Mouse (Mus musculus): ENCODE results near the gene Ms4a3. TPM values are rescaled to one million over a fixed set of nuclear protein-coding genes. Genes with fewer than 3 reads are reported as not detected.
A peak's percentile ranks its signal among the peaks of the same experiment; 100 is the strongest.

Gene Ms4a3
- total RNA-seq (2014; fragmentation: Nextera tagmentation) = 1,080 and 1,135 TPM in 2 replicates
- total RNA-seq (2017) = 1,013 and 1,248 TPM in 2 replicates

GRCm38 (mm10) chr19:11640732-11641131 is at the start of gene Ms4a3:
Ms4a3 (minus strand) TSS chr19:11640851.
- ATAC-seq (replicated peaks; ENCODE audit: poor library complexity, severe bottlenecking) = peak; percentile 96

GRCm38 (mm10) chr19:11661562-11661961 is 20.9 kb upstream of the Ms4a3 start:
- ATAC-seq (replicated peaks; ENCODE audit: poor library complexity, severe bottlenecking) = no peak

- ATAC-seq (replicated peaks; ENCODE audit: poor library complexity, severe bottlenecking) = no peak
These were observed 19.8 kb upstream of the Ms4a3 start, which contains the start of gene Oosp2 for GRCm38 (mm10) chr19:11660459-11660858. Oosp2 (minus strand) TSS chr19:11660559.

- ATAC-seq (replicated peaks; ENCODE audit: poor library complexity, severe bottlenecking) = peak; percentile 100
These were observed 18.5 kb upstream of the Ms4a3 start for GRCm38 (mm10) chr19:11659142-11659541.

- ATAC-seq (replicated peaks; ENCODE audit: poor library complexity, severe bottlenecking) = no peak
These were observed 8.9 kb upstream of the Ms4a3 start for GRCm38 (mm10) chr19:11649564-11649963.

GRCm38 (mm10) chr19:11646166-11646565 is 5.5 kb upstream of the Ms4a3 start:
- ATAC-seq (replicated peaks; ENCODE audit: poor library complexity, severe bottlenecking) = peak; percentile 80

GRCm38 (mm10) chr19:11639038-11639437 is 1.6 kb downstream of the Ms4a3 start:
- ATAC-seq (replicated peaks; ENCODE audit: poor library complexity, severe bottlenecking) = no peak

- ATAC-seq (replicated peaks; ENCODE audit: poor library complexity, severe bottlenecking) = peak; percentile 66
These were observed 5.1 kb downstream of the Ms4a3 start for GRCm38 (mm10) chr19:11635572-11635971.

GRCm38 (mm10) chr19:11634330-11634729 is 6.3 kb downstream of the Ms4a3 start:
- ATAC-seq (replicated peaks; ENCODE audit: poor library complexity, severe bottlenecking) = no peak

- no peak for ATAC-seq (replicated peaks; ENCODE audit: poor library complexity, severe bottlenecking)
These were observed 6.9 kb downstream of the Ms4a3 start for GRCm38 (mm10) chr19:11633732-11634131.

GRCm38 (mm10) chr19:11625231-11625630 is 15.4 kb downstream of the Ms4a3 start:
- no peak for ATAC-seq (replicated peaks; ENCODE audit: poor library complexity, severe bottlenecking)

GRCm38 (mm10) chr19:11624800-11625199 is 15.9 kb downstream of the Ms4a3 start:
- ATAC-seq (replicated peaks; ENCODE audit: poor library complexity, severe bottlenecking) = no peak

GRCm38 (mm10) chr19:11623551-11623950 is 17.1 kb downstream of the Ms4a3 start, which contains the start of gene Ms4a2:
Ms4a2 (minus strand) TSS chr19:11623719.
- ATAC-seq (replicated peaks; ENCODE audit: poor library complexity, severe bottlenecking) = no peak

GRCm38 (mm10) chr19:11617983-11618382 is 22.7 kb downstream of the Ms4a3 start:
- ATAC-seq (replicated peaks; ENCODE audit: poor library complexity, severe bottlenecking) = no peak

- no peak for ATAC-seq (replicated peaks; ENCODE audit: poor library complexity, severe bottlenecking)
These were observed 25.8 kb downstream of the Ms4a3 start for GRCm38 (mm10) chr19:11614805-11615204.

GRCm38 (mm10) chr19:11613776-11614443 is 26.7 kb downstream of the Ms4a3 start:
- no peak for ATAC-seq (replicated peaks; ENCODE audit: poor library complexity, severe bottlenecking)

- ATAC-seq (replicated peaks; ENCODE audit: poor library complexity, severe bottlenecking) = peak; percentile 59
These were observed 27.6 kb downstream of the Ms4a3 start for GRCm38 (mm10) chr19:11613084-11613483.

- no peak for ATAC-seq (replicated peaks; ENCODE audit: poor library complexity, severe bottlenecking)
These were observed 28.4 kb downstream of the Ms4a3 start for GRCm38 (mm10) chr19:11612293-11612692.

- ATAC-seq (replicated peaks; ENCODE audit: poor library complexity, severe bottlenecking) = peak; percentile 73
These were observed 29.1 kb downstream of the Ms4a3 start for GRCm38 (mm10) chr19:11611541-11611945.

GRCm38 (mm10) chr19:11608172-11608571 is 32.5 kb downstream of the Ms4a3 start:
- no peak for ATAC-seq (replicated peaks; ENCODE audit: poor library complexity, severe bottlenecking)

- peak; percentile 56 for ATAC-seq (replicated peaks; ENCODE audit: poor library complexity, severe bottlenecking)
These were observed 36.0 kb downstream of the Ms4a3 start, which contains the start of gene Ms4a6d for GRCm38 (mm10) chr19:11604603-11605002. Ms4a6d (minus strand) TSS chr19:11604849.

GRCm38 (mm10) chr19:11602026-11602425 is 38.6 kb downstream of the Ms4a3 start:
- peak; percentile 78 for ATAC-seq (replicated peaks; ENCODE audit: poor library complexity, severe bottlenecking)
